Mouse (Mus musculus): ENCODE data around the gene Gm13723.

Gm13723 gene

GRCm38 (mm10) chr2:86874702-86875101 is at the start of gene Gm13723:
Gm13723 (minus strand) TSS chr2:86874802.
- DNase-seq = no peak

GRCm38 (mm10) chr2:86905647-86906046 is 31.0 kb upstream of the Gm13723 start:
- no peak for DNase-seq

GRCm38 (mm10) chr2:86892116-86892515 is 17.5 kb upstream of the Gm13723 start, which contains the start of gene Olfr1097:
Olfr1097 (minus strand) TSS chr2:86892216.
- no peak for DNase-seq

GRCm38 (mm10) chr2:86851596-86851995 is 23.0 kb downstream of the Gm13723 start, which contains the start of gene Olfr1095:
Olfr1095 (minus strand) TSS chr2:86851696.
- no peak for DNase-seq

- no peak for DNase-seq
Measured at GRCm38 (mm10) chr2:86824363-86824762, 50.2 kb downstream of the Gm13723 start, which contains the start of gene Olfr1094. Olfr1094 (plus strand) TSS chr2:86824663.

Measured in lung, postnatal 10 days (tissue).